In genomic region chr17:35903343-35903991, GRCm38 (mm10) we compare ENCODE assay signal across 12 mouse cellular contexts. TPM values are rescaled to one million over a fixed set of nuclear protein-coding genes. Genes with fewer than 3 reads are reported as not detected.
DNase-seq lines count a peak whose midpoint lies in the region; ATAC-seq and TF ChIP-seq lines count a peak whose summit lies in the region.
"Had no signal": no experiment of that assay in that cellular context is flagged by ENCODE, and none has a peak within 500 bp of the region (broad histone marks: within the 10 kb centered on the region; RNA-seq: fewer than 3 reads in every experiment).

No protein-coding gene starts in this region.

- H3K27ac ChIP-seq in midbrain, postnatal 0 days (ENCODE audit: low read depth, low read length), result no peak overlapping the region
- H3K27ac ChIP-seq in midbrain, embryonic 15.5 days, result no peak overlapping the region
- H3K27ac ChIP-seq in heart, embryonic 11.5 days (ENCODE audit: low read depth, low read length), result no peak overlapping the region
- no peak overlapping the region for H3K27ac ChIP-seq in kidney, postnatal 0 days
- H3K27ac ChIP-seq: neural tube, embryonic 12.5 days had no signal

- peaks cover 2% of the 10 kb centered on the region for H3K4me1 ChIP-seq in midbrain, postnatal 0 days (ENCODE audit: insufficient read depth, low read length)
- peaks cover 18% of the 10 kb centered on the region for H3K4me1 ChIP-seq in midbrain, embryonic 15.5 days
- no peaks in the 10 kb centered on the region for H3K4me1 ChIP-seq in heart, embryonic 11.5 days (ENCODE audit: control insufficient read depth, insufficient read depth, low read length)
- no peaks in the 10 kb centered on the region for H3K4me1 ChIP-seq in kidney, postnatal 0 days (replicated peaks; ENCODE audit: insufficient read depth, low read length)

- no peaks in the 10 kb centered on the region for H3K9me3 ChIP-seq in midbrain, postnatal 0 days (ENCODE audit: low read length)
- no peaks in the 10 kb centered on the region for H3K9me3 ChIP-seq in midbrain, embryonic 15.5 days
- H3K9me3 ChIP-seq in heart, embryonic 11.5 days (replicated peaks; ENCODE audit: control insufficient read depth, low read length), result no peaks in the 10 kb centered on the region
- no peaks in the 10 kb centered on the region for H3K9me3 ChIP-seq in kidney, postnatal 0 days (replicated peaks; ENCODE audit: low read length)
- H3K9me3 ChIP-seq: liver, embryonic 15.5 days; neural tube, embryonic 12.5 days had no signal

- WGBS in midbrain, postnatal 0 days, result 89% methylated on average over 9 of the region's 9 CpGs
- 93% methylated on average over 9 of the region's 9 CpGs for WGBS in midbrain, embryonic 15.5 days
- 83% methylated on average over 9 of the region's 9 CpGs for WGBS in heart, embryonic 11.5 days (ENCODE audit: insufficient replicate concordance)
- WGBS in kidney, postnatal 0 days, result 72% methylated on average over 9 of the region's 9 CpGs

- no peak overlapping the region for H3K4me3 ChIP-seq in midbrain, postnatal 0 days (ENCODE audit: low read depth, low read length)
- no peak overlapping the region for H3K4me3 ChIP-seq in midbrain, embryonic 15.5 days
- no peak overlapping the region for H3K4me3 ChIP-seq in heart, embryonic 11.5 days (ENCODE audit: low read depth, low read length)
- no peak overlapping the region for H3K4me3 ChIP-seq in kidney, postnatal 0 days (replicated peaks; ENCODE audit: low read depth, low read length)
- H3K4me3 ChIP-seq: liver, embryonic 15.5 days; neural tube, embryonic 12.5 days had no signal

- H3K36me3 ChIP-seq in midbrain, postnatal 0 days (ENCODE audit: insufficient read depth, low read length), result peaks cover 56% of the 10 kb centered on the region
- peaks cover 61% of the 10 kb centered on the region for H3K36me3 ChIP-seq in midbrain, embryonic 15.5 days (replicated peaks)
- peaks cover 11% of the 10 kb centered on the region for H3K36me3 ChIP-seq in heart, embryonic 11.5 days (ENCODE audit: control insufficient read depth, insufficient read depth, low read length)
- peaks cover 19% of the 10 kb centered on the region for H3K36me3 ChIP-seq in kidney, postnatal 0 days (ENCODE audit: insufficient read depth, low read length)

- peak; percentile 33 for DNase-seq in midbrain, postnatal 0 days (ENCODE audit: low spot score)
- DNase-seq in kidney, postnatal 0 days (ENCODE audit: low spot score), result peak; percentile 50
- DNase-seq in c-Kit-positive CD71-positive TER-119-positive erythroid progenitor cells, embryonic 14.5 days (ENCODE audit: low spot score), result no peak
- no peak for DNase-seq in layer of hippocampus, adult 9-10 months (ENCODE audit: low spot score)
- DNase-seq: cerebellum, adult 8-10 months had no signal

- TF ChIP-seq CTCF in midbrain, postnatal 0 days (IDR thresholded peaks at IDR 0.05), result no peak
- no peak for TF ChIP-seq CTCF in kidney, postnatal 0 days (IDR thresholded peaks at IDR 0.05; ENCODE audit: low read depth)

- H3K9ac ChIP-seq in midbrain, postnatal 0 days (replicated peaks; ENCODE audit: low read length, poor library complexity, severe bottlenecking), result no peak overlapping the region
- H3K9ac ChIP-seq in midbrain, embryonic 15.5 days, result no peak overlapping the region
- H3K9ac ChIP-seq in heart, embryonic 11.5 days (ENCODE audit: low read depth, low read length), result 0 out of 2 replicates have a peak overlapping the region, but pooled peaks have one; percentile 16
- no peak overlapping the region for H3K9ac ChIP-seq in kidney, postnatal 0 days (ENCODE audit: low read depth, low read length)
- H3K9ac ChIP-seq: liver, embryonic 15.5 days had no signal

- no peak for ATAC-seq in midbrain, postnatal 0 days (ENCODE audit: low FRiP score)
- no peak for ATAC-seq in midbrain, embryonic 15.5 days (replicated peaks)
- no peak for ATAC-seq in heart, embryonic 11.5 days (replicated peaks; ENCODE audit: insufficient number of reproducible peaks, low FRiP score, low TSS enrichment)
- ATAC-seq in kidney, postnatal 0 days (replicated peaks; ENCODE audit: low FRiP score, low read depth), result no peak
- ATAC-seq in megakaryocyte progenitor cell, adult 5-6 weeks (replicated peaks; ENCODE audit: poor library complexity), result peak; percentile 56
- ATAC-seq in monocyte, adult 5-6 weeks (replicated peaks; ENCODE audit: insufficient number of reproducible peaks, low FRiP score, low TSS enrichment, poor library complexity, severe bottlenecking), result no peak
- ATAC-seq: forebrain, embryonic 14.5 days had no signal

- H3K4me2 ChIP-seq in midbrain, postnatal 0 days (ENCODE audit: low read depth, low read length, poor library complexity, severe bottlenecking), result no peak overlapping the region
- H3K4me2 ChIP-seq in midbrain, embryonic 15.5 days, result no peak overlapping the region
- no peak overlapping the region for H3K4me2 ChIP-seq in heart, embryonic 11.5 days
- no peak overlapping the region for H3K4me2 ChIP-seq in kidney, postnatal 0 days (ENCODE audit: low read length)
- H3K4me2 ChIP-seq: liver, embryonic 15.5 days; neural tube, embryonic 12.5 days had no signal

- no peaks in the 10 kb centered on the region for H3K27me3 ChIP-seq in midbrain, postnatal 0 days (ENCODE audit: insufficient read depth, low read length)
- no peaks in the 10 kb centered on the region for H3K27me3 ChIP-seq in midbrain, embryonic 15.5 days (replicated peaks)
- H3K27me3 ChIP-seq in heart, embryonic 11.5 days (ENCODE audit: control insufficient read depth, insufficient read depth, low read length), result no peaks in the 10 kb centered on the region
- no peaks in the 10 kb centered on the region for H3K27me3 ChIP-seq in kidney, postnatal 0 days (ENCODE audit: insufficient read depth, low read length)
- H3K27me3 ChIP-seq: liver, embryonic 15.5 days; neural tube, embryonic 12.5 days had no signal

RNA-seq across cellular contexts. Expression of gene 2310061I04Rik, which starts 6.2 kb away (rescaled TPM):
- total RNA-seq in midbrain, postnatal 0 days (2014; rRNA removed), result 43.5 and 47.7 TPM in 2 replicates
- polyA plus RNA-seq in midbrain, postnatal 0 days (2015; fragmentation: Nextera tagmentation; extraction: Ambion mirVana), result 88.3 and 89.3 TPM in 2 replicates
- polyA plus RNA-seq in midbrain, embryonic 15.5 days (2015; fragmentation: Nextera tagmentation; extraction: Ambion mirVana), result 68.2 and 72.8 TPM in 2 replicates
- polyA plus RNA-seq in heart, embryonic 11.5 days (2014; fragmentation: Nextera tagmentation; extraction: Ambion mirVana), result 22.2 and 26.7 TPM in 2 replicates
- polyA plus RNA-seq in kidney, postnatal 0 days (2015; fragmentation: Nextera tagmentation; extraction: Ambion mirVana), result 36.6 and 39.1 TPM in 2 replicates
- 38.8 and 51.8 TPM in 2 replicates for total RNA-seq in megakaryocyte progenitor cell, adult 5-6 weeks (2015)
- 4.5 and 7.5 TPM in 2 replicates for total RNA-seq in megakaryocyte progenitor cell, adult 5-6 weeks (2017)
- total RNA-seq in monocyte, adult 5-6 weeks (2017), result 1.8 to 10.4 TPM (median 5.7 TPM) in 3 replicates

RNA-seq across cellular contexts. Expression of gene Atat1, which starts 6.4 kb away (rescaled TPM):
- 199 and 216 TPM in 2 replicates for total RNA-seq in midbrain, postnatal 0 days (2014; rRNA removed)
- polyA plus RNA-seq in midbrain, postnatal 0 days (2015; fragmentation: Nextera tagmentation; extraction: Ambion mirVana), result 326 and 332 TPM in 2 replicates
- 482 and 507 TPM in 2 replicates for polyA plus RNA-seq in midbrain, embryonic 15.5 days (2015; fragmentation: Nextera tagmentation; extraction: Ambion mirVana)
- 64.0 and 65.4 TPM in 2 replicates for polyA plus RNA-seq in heart, embryonic 11.5 days (2014; fragmentation: Nextera tagmentation; extraction: Ambion mirVana)
- polyA plus RNA-seq in kidney, postnatal 0 days (2015; fragmentation: Nextera tagmentation; extraction: Ambion mirVana), result 28.4 and 36.9 TPM in 2 replicates
- total RNA-seq in megakaryocyte progenitor cell, adult 5-6 weeks (2015), result 6.0 and 8.8 TPM in 2 replicates
- total RNA-seq in megakaryocyte progenitor cell, adult 5-6 weeks (2017), result 4.6 and 10.7 TPM in 2 replicates
- 13.9 to 18.7 TPM (median 14.2 TPM) in 3 replicates for total RNA-seq in monocyte, adult 5-6 weeks (2017)

RNA-seq across cellular contexts. Expression of gene Mrps18b, which starts 12.7 kb away (rescaled TPM):
- 37.2 and 46.6 TPM in 2 replicates for total RNA-seq in midbrain, postnatal 0 days (2014; rRNA removed)
- 55.7 and 57.4 TPM in 2 replicates for polyA plus RNA-seq in midbrain, postnatal 0 days (2015; fragmentation: Nextera tagmentation; extraction: Ambion mirVana)
- 49.3 and 54.2 TPM in 2 replicates for polyA plus RNA-seq in midbrain, embryonic 15.5 days (2015; fragmentation: Nextera tagmentation; extraction: Ambion mirVana)
- 77.7 and 83.9 TPM in 2 replicates for polyA plus RNA-seq in heart, embryonic 11.5 days (2014; fragmentation: Nextera tagmentation; extraction: Ambion mirVana)
- polyA plus RNA-seq in kidney, postnatal 0 days (2015; fragmentation: Nextera tagmentation; extraction: Ambion mirVana), result 88.4 and 94.7 TPM in 2 replicates
- 96.2 and 142 TPM in 2 replicates for total RNA-seq in megakaryocyte progenitor cell, adult 5-6 weeks (2015)
- total RNA-seq in megakaryocyte progenitor cell, adult 5-6 weeks (2017), result 68.3 and 76.4 TPM in 2 replicates
- 26.6 to 31.6 TPM (median 29.0 TPM) in 3 replicates for total RNA-seq in monocyte, adult 5-6 weeks (2017)

RNA-seq across cellular contexts. Expression of gene Ppp1r10, which starts 12.8 kb away (rescaled TPM):
- total RNA-seq in midbrain, postnatal 0 days (2014; rRNA removed), result 39.3 and 52.8 TPM in 2 replicates
- 23.0 and 24.8 TPM in 2 replicates for polyA plus RNA-seq in midbrain, postnatal 0 days (2015; fragmentation: Nextera tagmentation; extraction: Ambion mirVana)
- 47.1 and 47.8 TPM in 2 replicates for polyA plus RNA-seq in midbrain, embryonic 15.5 days (2015; fragmentation: Nextera tagmentation; extraction: Ambion mirVana)
- polyA plus RNA-seq in heart, embryonic 11.5 days (2014; fragmentation: Nextera tagmentation; extraction: Ambion mirVana), result 26.9 and 27.2 TPM in 2 replicates
- polyA plus RNA-seq in kidney, postnatal 0 days (2015; fragmentation: Nextera tagmentation; extraction: Ambion mirVana), result 28.8 and 29.7 TPM in 2 replicates
- total RNA-seq in megakaryocyte progenitor cell, adult 5-6 weeks (2015), result 75.7 and 80.1 TPM in 2 replicates
- 121 and 126 TPM in 2 replicates for total RNA-seq in megakaryocyte progenitor cell, adult 5-6 weeks (2017)
- total RNA-seq in monocyte, adult 5-6 weeks (2017), result 103 to 230 TPM (median 106 TPM) in 3 replicates

RNA-seq across cellular contexts. Expression of gene Dhx16, which starts 23.8 kb away (rescaled TPM):
- 26.7 and 27.7 TPM in 2 replicates for total RNA-seq in midbrain, postnatal 0 days (2014; rRNA removed)
- polyA plus RNA-seq in midbrain, postnatal 0 days (2015; fragmentation: Nextera tagmentation; extraction: Ambion mirVana), result 23.6 and 25.1 TPM in 2 replicates
- polyA plus RNA-seq in midbrain, embryonic 15.5 days (2015; fragmentation: Nextera tagmentation; extraction: Ambion mirVana), result 36.3 and 40.4 TPM in 2 replicates
- polyA plus RNA-seq in heart, embryonic 11.5 days (2014; fragmentation: Nextera tagmentation; extraction: Ambion mirVana), result 23.8 and 25.9 TPM in 2 replicates
- polyA plus RNA-seq in kidney, postnatal 0 days (2015; fragmentation: Nextera tagmentation; extraction: Ambion mirVana), result 29.2 and 33.3 TPM in 2 replicates
- total RNA-seq in megakaryocyte progenitor cell, adult 5-6 weeks (2015), result 100 and 110 TPM in 2 replicates
- 78.2 and 82.0 TPM in 2 replicates for total RNA-seq in megakaryocyte progenitor cell, adult 5-6 weeks (2017)
- total RNA-seq in monocyte, adult 5-6 weeks (2017), result 67.7 to 106 TPM (median 105 TPM) in 3 replicates

Comparison
In these comparisons a context has a peak if more than half of its experiments do, and no peak if none do; other contexts are left out.
1. DNase-seq: peak in midbrain, postnatal 0 days (single experiment) and kidney, postnatal 0 days (single experiment); none in c-Kit-positive CD71-positive TER-119-positive erythroid progenitor cells, embryonic 14.5 days (single experiment) and layer of hippocampus, adult 9-10 months (single experiment).